Mouse (Mus musculus) heart, adult 2 months (tissue): ENCODE data around the gene Nop10. TPM values are rescaled to one million over a fixed set of nuclear protein-coding genes. Genes with fewer than 3 reads are reported as not detected.
"Not testable (repeated sequence)": the region's sequence is repeated elsewhere in the genome, so short reads cannot be mapped to it uniquely, and the experiment has no call there.

Experiments used
- DNase-seq, 2 experiments: peaks; one replicate each; pipeline ENCODE4 v3.0.0; 2021
- H3K27ac ChIP-seq: fragments of 200-600 bp; 2 replicates; pipeline ENCODE4 v1.8.1; 2022
- H3K27me3 ChIP-seq: fragments of 200-500 bp; 2 replicates; pipeline ENCODE4 v1.6.1; 2012; ENCODE audit warnings: mild to moderate bottlenecking, low read length, inconsistent platforms, mixed read lengths; ENCODE audit not compliant: control insufficient read depth, insufficient read depth
- H3K36me3 ChIP-seq: fragments of 200-500 bp; 2 replicates; pipeline ENCODE4 v1.6.1; 2012; ENCODE audit warnings: low read length, inconsistent platforms; ENCODE audit not compliant: control insufficient read depth, insufficient read depth
- H3K4me1 ChIP-seq: fragments of 200-500 bp; 2 replicates; pipeline ENCODE4 v1.6.1; 2011; ENCODE audit warnings: low read length; ENCODE audit not compliant: control insufficient read depth, insufficient read depth
- H3K4me3 ChIP-seq: fragments of 200-600 bp; 2 replicates; pipeline ENCODE4 v1.8.1; 2022
- H3K79me2 ChIP-seq: fragments of 200-500 bp; replicated peaks from 2 replicates; pipeline ENCODE4 v1.6.1; 2012; ENCODE audit warnings: mild to moderate bottlenecking, inconsistent platforms, low read length, moderate library complexity, mixed read lengths; ENCODE audit not compliant: control insufficient read depth, insufficient read depth
- H3K9ac ChIP-seq: fragments of 200-500 bp; 2 replicates; pipeline ENCODE4 v1.6.1; 2012; ENCODE audit warnings: low read depth, mild to moderate bottlenecking, control low read depth, inconsistent platforms, low read length, mixed read lengths
- CTCF ChIP-seq: fragments of 200-600 bp; IDR thresholded peaks from 2 replicates; pipeline ENCODE4 v1.8.1; 2022; ENCODE audit warnings: antibody characterized with exemption, mild to moderate bottlenecking, moderate library complexity
- EP300 ChIP-seq: fragments of 200-500 bp; IDR thresholded peaks from 2 replicates; pipeline ENCODE4 v1.6.1; 2011; ENCODE audit warnings: low read depth, low read length, control low read depth; ENCODE audit not compliant: insufficient read depth
- POLR2A ChIP-seq: fragments of 200-500 bp; IDR thresholded peaks from 2 replicates; pipeline ENCODE4 v1.6.1; 2011; ENCODE audit warnings: mild to moderate bottlenecking, low read depth, low read length, control low read depth; ENCODE audit not compliant: insufficient read depth
- WGBS: fragments of 180-500 bp; shearing (Covaris S2); methylation state at CpG from one replicate; pipeline ENCODE4 v1.1.7; 2018; 5-methylcytosine and 5-hydroxymethylcytosine counted together
- intact Hi-C: fragments of 180-260 bp; cut with DNase I; formaldehyde crosslinking; loops from one replicate; pipeline ENCODE4 v1.15.1; 2025
- polyA plus RNA-seq: library from polyadenylated mRNA; depleted of rRNA; stranded (reverse); fragments of >200 nt; gene quantifications from 2 replicates; pipeline ENCODE4 v1.2.3, GENCODE M21; 2012
- total RNA-seq, 2 experiments: library from RNA; stranded (reverse); gene quantifications; 2 replicates each; pipeline ENCODE4 v1.2.3; 2021

Nop10 gene
- total and polyA plus RNA-seq, 3 experiments: 61.8 to 89.0 (median 65.4) TPM

DNA sequence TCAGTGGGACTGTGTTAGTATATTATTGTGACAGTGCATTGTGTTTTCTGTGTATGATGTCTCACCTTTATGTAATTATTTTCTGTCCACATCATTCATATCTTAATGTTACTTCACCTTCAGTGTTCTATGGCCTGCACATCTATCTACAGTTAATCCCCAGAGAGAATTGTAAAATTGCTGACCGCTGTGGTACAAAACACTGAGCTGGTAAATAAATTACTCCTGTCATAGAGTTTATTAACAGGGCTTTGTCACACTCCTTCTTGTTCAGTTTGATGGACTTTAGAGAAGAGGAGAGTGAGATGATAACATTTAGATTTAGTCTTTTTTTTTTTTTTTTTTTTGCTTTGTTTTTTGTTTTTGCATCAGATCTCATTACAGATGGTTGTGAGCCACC, 21.1 kb downstream of the Nop10 start:
- TF ChIP-seq POLR2A: no peak
- TF ChIP-seq CTCF: no peak
- no peak for TF ChIP-seq EP300
- H3K4me3 ChIP-seq: no peak overlapping the region
- peaks cover 3% of the 10 kb centered on the region for H3K36me3 ChIP-seq
- H3K27me3 ChIP-seq: no peaks in the 10 kb centered on the region
- H3K27ac ChIP-seq: no peak overlapping the region
- no peak overlapping the region for H3K9ac ChIP-seq
- H3K4me1 ChIP-seq: peaks cover 6% of the 10 kb centered on the region
- H3K79me2 ChIP-seq: no peaks in the 10 kb centered on the region
- intact Hi-C loops: loop anchor here (2.0 kb wide), 1 partner anchor 16 kb away; the partner anchor contains the start of gene Gm21985
- 88% methylated on average over 1 of the region's 1 CpGs for WGBS
- no peak for DNase-seq

DNA sequence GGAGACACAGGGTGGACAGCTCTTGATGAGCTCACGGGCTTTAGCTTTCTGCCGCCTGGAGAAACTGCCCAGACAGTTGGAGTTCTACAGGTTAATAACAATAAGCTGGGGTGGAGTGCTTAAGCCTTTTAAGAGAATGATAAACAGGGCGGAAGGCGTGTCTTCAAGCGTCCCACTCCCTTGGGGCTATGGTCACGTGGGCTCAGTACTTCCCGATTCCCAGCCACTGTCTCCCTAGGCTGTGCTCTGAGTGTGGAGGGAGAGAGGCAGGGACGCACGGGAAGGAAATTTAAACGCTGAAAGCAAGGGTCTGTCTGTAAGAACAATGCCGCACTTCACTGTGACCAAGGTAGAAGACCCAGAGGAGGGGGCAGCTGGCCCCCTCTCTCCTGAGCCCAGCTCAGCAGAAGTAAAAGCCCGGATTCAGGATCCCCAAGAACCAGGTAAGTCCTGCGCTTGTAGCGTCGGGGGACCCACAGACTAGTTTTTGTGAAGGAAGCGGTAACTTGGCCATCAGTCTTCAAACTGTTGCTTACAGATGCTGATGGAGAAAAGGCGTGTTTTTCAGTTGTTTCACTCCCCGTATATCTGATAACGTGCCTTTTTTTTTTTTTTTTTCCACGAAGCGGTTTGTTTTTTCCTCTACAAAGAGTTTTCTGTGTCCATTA, 22.8 kb downstream of the Nop10 start:
- intact Hi-C loops: no loop called here
- Histone ChIP-seq H3K27me3 (no peaks in the 10 kb centered on the region), H3K4me1 (peaks cover 6% of the 10 kb centered on the region), H3K27ac (peak overlapping the region; percentile 76), H3K9ac (peak overlapping the region; percentile 51), H3K36me3 (peaks cover 6% of the 10 kb centered on the region), H3K79me2 (no peaks in the 10 kb centered on the region; the same call in 1 of the 2 replicates), H3K4me3 (peak overlapping the region; percentile 66)
- DNase-seq: peak; percentile 74 to 80
- TF ChIP-seq POLR2A: peak; percentile 73
- no peak for TF ChIP-seq CTCF
- TF ChIP-seq EP300: 0 out of 2 replicates have a peak, but pooled peaks have one; percentile 43
- WGBS: 3% methylated on average over 21 of the region's 21 CpGs

DNA sequence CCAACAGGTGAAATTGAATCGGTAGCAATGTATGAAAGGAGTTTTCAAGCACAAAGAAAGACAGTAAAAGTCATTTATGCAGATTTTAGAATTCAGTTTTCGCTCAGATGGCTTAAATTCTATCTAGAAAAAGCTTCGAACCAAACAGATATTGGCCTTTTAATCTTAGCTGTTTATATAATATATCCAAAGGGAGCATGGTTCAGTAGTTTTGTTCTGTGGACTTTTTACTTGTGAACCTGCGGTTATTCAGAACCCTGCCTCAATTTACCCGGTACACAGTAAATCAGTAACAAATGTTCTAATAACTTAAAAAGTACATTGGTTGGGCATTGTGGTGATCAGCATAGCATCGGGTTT, 23.3 kb downstream of the Nop10 start:
- DNase-seq: no peak
- H3K4me3 ChIP-seq: peak overlapping the region; percentile 66
- peaks cover 7% of the 10 kb centered on the region for H3K36me3 ChIP-seq
- TF ChIP-seq POLR2A: no peak
- no peak for TF ChIP-seq CTCF
- TF ChIP-seq EP300: no peak
- peak overlapping the region; percentile 76 for H3K27ac ChIP-seq
- no peaks in the 10 kb centered on the region for H3K27me3 ChIP-seq
- no peaks in the 10 kb centered on the region; the same call in 1 of the 2 replicates for H3K79me2 ChIP-seq
- no peak overlapping the region for H3K9ac ChIP-seq
- WGBS: 64% methylated on average over 6 of the region's 6 CpGs
- peaks cover 6% of the 10 kb centered on the region for H3K4me1 ChIP-seq
- intact Hi-C loops: no loop called here

- H3K9ac ChIP-seq, DNase-seq, H3K4me1 ChIP-seq, H3K27ac ChIP-seq, H3K4me3 ChIP-seq, H3K27me3 ChIP-seq, H3K36me3 ChIP-seq, H3K79me2 ChIP-seq, intact Hi-C loops: not testable (repeated sequence)
- WGBS: 100% methylated on average over 1 of the region's 1 CpGs
Measured at GRCm38 (mm10) chr2:112286062-112286461, 24.3 kb downstream of the Nop10 start.

DNA sequence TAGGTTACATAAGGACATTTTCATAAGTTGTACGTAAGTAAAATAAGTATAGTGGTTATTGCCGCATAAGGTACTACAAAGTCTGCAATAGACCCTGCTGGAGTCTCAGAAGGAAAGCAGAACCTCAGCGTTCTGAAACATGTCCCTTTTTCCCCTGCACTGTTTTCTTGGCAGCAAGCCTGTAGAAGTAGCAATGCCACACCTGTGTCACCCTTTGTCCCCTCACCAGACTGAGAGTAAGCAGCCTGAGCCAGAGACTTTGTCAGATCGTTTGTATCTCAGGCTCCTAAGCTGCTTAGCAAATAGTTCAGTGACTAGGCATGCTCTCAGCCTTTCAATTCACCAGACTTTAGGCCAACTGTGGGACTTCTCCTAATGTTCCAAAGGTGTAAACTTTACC, 25.3 kb downstream of the Nop10 start:
- intact Hi-C loops: no loop called here
- no peak overlapping the region for H3K4me3 ChIP-seq
- H3K27ac ChIP-seq: no peak overlapping the region
- no peak for TF ChIP-seq EP300
- TF ChIP-seq CTCF: no peak
- TF ChIP-seq POLR2A: no peak
- 49% methylated on average over 4 of the region's 4 CpGs for WGBS
- no peak for DNase-seq
- H3K9ac ChIP-seq: no peak overlapping the region
- H3K4me1 ChIP-seq: peaks cover 8% of the 10 kb centered on the region
- H3K27me3 ChIP-seq: no peaks in the 10 kb centered on the region
- H3K36me3 ChIP-seq: peaks cover 9% of the 10 kb centered on the region
- no peaks in the 10 kb centered on the region; the same call in 1 of the 2 replicates for H3K79me2 ChIP-seq

DNA sequence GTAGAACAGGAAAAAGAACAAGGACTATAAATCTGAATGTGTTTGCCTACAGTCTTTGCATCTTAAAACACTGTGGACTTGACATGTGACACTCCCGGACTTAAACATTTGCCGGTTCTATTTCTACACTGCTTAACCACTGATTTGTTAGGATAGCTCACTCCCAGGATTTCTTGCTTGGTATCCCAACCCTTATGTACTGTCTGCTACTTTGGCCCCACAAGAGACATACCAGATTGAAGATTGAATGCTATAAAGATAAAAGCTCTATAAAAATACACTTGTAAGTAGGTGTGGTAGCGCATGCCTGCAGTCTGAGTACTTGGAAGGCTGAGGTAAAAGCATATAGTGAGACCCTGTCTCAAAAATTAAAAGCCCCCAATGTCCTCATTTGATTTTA, 27.8 kb downstream of the Nop10 start:
- Histone ChIP-seq H3K27me3 (no peaks in the 10 kb centered on the region), H3K9ac (no peak overlapping the region), H3K79me2 (no peaks in the 10 kb centered on the region; the same call in 1 of the 2 replicates), H3K4me3 (no peak overlapping the region), H3K4me1 (peaks cover 6% of the 10 kb centered on the region), H3K36me3 (peaks cover 9% of the 10 kb centered on the region), H3K27ac (no peak overlapping the region)
- intact Hi-C loops: no loop called here
- no peak for TF ChIP-seq EP300
- no peak for TF ChIP-seq POLR2A
- TF ChIP-seq CTCF: no peak
- WGBS: 73% methylated on average over 3 of the region's 3 CpGs
- no peak for DNase-seq
